Mouse (Mus musculus): ENCODE measurements around the gene Ap1m1. TPM values are rescaled to one million over a fixed set of nuclear protein-coding genes. Genes with fewer than 3 reads are reported as not detected.

The Ap1m1 gene
- total and polyA plus RNA-seq, 2 experiments = 7.9 to 38.9 TPM

- H3K36me3 ChIP-seq (ENCODE audit: control insufficient read depth, insufficient read depth, low read length) = no peaks in the 10 kb centered on the region
- H3K27me3 ChIP-seq (ENCODE audit: control insufficient read depth, insufficient read depth, low read length) = no peaks in the 10 kb centered on the region
- no peak overlapping the region for H3K4me3 ChIP-seq (ENCODE audit: insufficient read depth, low read depth, low read length)
- 47% methylated on average over 7 of the region's 7 CpGs for WGBS
- no peaks in the 10 kb centered on the region for H3K79me2 ChIP-seq (ENCODE audit: control insufficient read depth, insufficient read depth, low read length)
- H3K4me1 ChIP-seq (ENCODE audit: control insufficient read depth, insufficient read depth, low read length) = peaks cover 2% of the 10 kb centered on the region
- H3K27ac ChIP-seq (replicated peaks; ENCODE audit: insufficient read depth, low read depth, low read length) = no peak overlapping the region
- H3K9ac ChIP-seq (ENCODE audit: low read depth, low read length) = no peak overlapping the region
- DNase-seq (ENCODE audit: extremely low read depth, low read depth, low spot score) = no peak
- no peak for TF ChIP-seq CTCF (IDR thresholded peaks at IDR 0.05; ENCODE audit: low read depth, low read length)
- no peak for TF ChIP-seq POLR2A (IDR thresholded peaks at IDR 0.05; ENCODE audit: extremely low read depth, insufficient read depth, low read length)
These were observed 25.5 kb downstream of the Ap1m1 start for GRCm38 (mm10) chr8:72265342-72265741.

GRCm38 (mm10) chr8:72266671-72267070 lies 26.9 kb downstream of the Ap1m1 start:
- DNase-seq (ENCODE audit: extremely low read depth, low read depth, low spot score) = no peak
- H3K4me1 ChIP-seq (ENCODE audit: control insufficient read depth, insufficient read depth, low read length) = peaks cover 2% of the 10 kb centered on the region
- H3K36me3 ChIP-seq (ENCODE audit: control insufficient read depth, insufficient read depth, low read length) = no peaks in the 10 kb centered on the region
- no peak overlapping the region for H3K27ac ChIP-seq (replicated peaks; ENCODE audit: insufficient read depth, low read depth, low read length)
- H3K27me3 ChIP-seq (ENCODE audit: control insufficient read depth, insufficient read depth, low read length) = no peaks in the 10 kb centered on the region
- TF ChIP-seq CTCF (IDR thresholded peaks at IDR 0.05; ENCODE audit: low read depth, low read length) = no peak
- H3K4me3 ChIP-seq (ENCODE audit: insufficient read depth, low read depth, low read length) = no peak overlapping the region
- no peaks in the 10 kb centered on the region for H3K79me2 ChIP-seq (ENCODE audit: control insufficient read depth, insufficient read depth, low read length)
- H3K9ac ChIP-seq (ENCODE audit: low read depth, low read length) = no peak overlapping the region

- 100% methylated on average over 8 of the region's 8 CpGs for WGBS
- no peak overlapping the region for H3K9ac ChIP-seq (ENCODE audit: low read depth, low read length)
- H3K27ac ChIP-seq (replicated peaks; ENCODE audit: insufficient read depth, low read depth, low read length) = no peak overlapping the region
- no peak for DNase-seq (ENCODE audit: extremely low read depth, low read depth, low spot score)
- no peak overlapping the region for H3K4me3 ChIP-seq (ENCODE audit: insufficient read depth, low read depth, low read length)
- no peaks in the 10 kb centered on the region for H3K27me3 ChIP-seq (ENCODE audit: control insufficient read depth, insufficient read depth, low read length)
- no peak for TF ChIP-seq POLR2A (IDR thresholded peaks at IDR 0.05; ENCODE audit: extremely low read depth, insufficient read depth, low read length)
- no peak for TF ChIP-seq CTCF (IDR thresholded peaks at IDR 0.05; ENCODE audit: low read depth, low read length)
- no peaks in the 10 kb centered on the region for H3K36me3 ChIP-seq (ENCODE audit: control insufficient read depth, insufficient read depth, low read length)
- H3K4me1 ChIP-seq (ENCODE audit: control insufficient read depth, insufficient read depth, low read length) = peaks cover 2% of the 10 kb centered on the region
- H3K79me2 ChIP-seq (ENCODE audit: control insufficient read depth, insufficient read depth, low read length) = no peaks in the 10 kb centered on the region
These were observed 27.3 kb downstream of the Ap1m1 start for GRCm38 (mm10) chr8:72267106-72267505.

- 73% methylated on average over 15 of the region's 15 CpGs for WGBS
- H3K27me3 ChIP-seq (ENCODE audit: control insufficient read depth, insufficient read depth, low read length) = no peaks in the 10 kb centered on the region
- peak; percentile 10 for DNase-seq (ENCODE audit: extremely low read depth, low read depth, low spot score)
- peak overlapping the region; percentile 57 for H3K27ac ChIP-seq (replicated peaks; ENCODE audit: insufficient read depth, low read depth, low read length)
- peaks cover 2% of the 10 kb centered on the region for H3K4me1 ChIP-seq (ENCODE audit: control insufficient read depth, insufficient read depth, low read length)
- TF ChIP-seq POLR2A (IDR thresholded peaks at IDR 0.05; ENCODE audit: extremely low read depth, insufficient read depth, low read length) = no peak
- TF ChIP-seq CTCF (IDR thresholded peaks at IDR 0.05; ENCODE audit: low read depth, low read length) = no peak
- no peak overlapping the region for H3K4me3 ChIP-seq (ENCODE audit: insufficient read depth, low read depth, low read length)
- no peaks in the 10 kb centered on the region for H3K79me2 ChIP-seq (ENCODE audit: control insufficient read depth, insufficient read depth, low read length)
- no peak overlapping the region for H3K9ac ChIP-seq (ENCODE audit: low read depth, low read length)
- H3K36me3 ChIP-seq (ENCODE audit: control insufficient read depth, insufficient read depth, low read length) = no peaks in the 10 kb centered on the region
These were observed 28.5 kb downstream of the Ap1m1 start for GRCm38 (mm10) chr8:72268356-72268755.

- 93% methylated on average over 12 of the region's 12 CpGs for WGBS
These were observed 30.8 kb downstream of the Ap1m1 start for GRCm38 (mm10) chr8:72270606-72271005.

GRCm38 (mm10) chr8:72271051-72271660 lies 31.3 kb downstream of the Ap1m1 start:
- no peak for TF ChIP-seq POLR2A (IDR thresholded peaks at IDR 0.05; ENCODE audit: extremely low read depth, insufficient read depth, low read length)
- Histone ChIP-seq H3K27me3 (ENCODE audit: control insufficient read depth, insufficient read depth, low read length) (no peaks in the 10 kb centered on the region), H3K9ac (ENCODE audit: low read depth, low read length) (no peak overlapping the region), H3K4me1 (ENCODE audit: control insufficient read depth, insufficient read depth, low read length) (no peaks in the 10 kb centered on the region; the same call in 1 of the 2 replicates), H3K27ac (replicated peaks; ENCODE audit: insufficient read depth, low read depth, low read length) (no peak overlapping the region), H3K36me3 (ENCODE audit: control insufficient read depth, insufficient read depth, low read length) (no peaks in the 10 kb centered on the region), H3K4me3 (ENCODE audit: insufficient read depth, low read depth, low read length) (no peak overlapping the region), H3K79me2 (ENCODE audit: control insufficient read depth, insufficient read depth, low read length) (no peaks in the 10 kb centered on the region)
- WGBS = 89% methylated on average over 11 of the region's 11 CpGs
- no peak for DNase-seq (ENCODE audit: extremely low read depth, low read depth, low spot score)

More at GRCm38 (mm10) chr8:72270606-72271005, 30.8 kb downstream of the Ap1m1 start:
- Histone ChIP-seq H3K4me3 (ENCODE audit: insufficient read depth, low read depth, low read length) (no peak overlapping the region), H3K27ac (replicated peaks; ENCODE audit: insufficient read depth, low read depth, low read length) (no peak overlapping the region), H3K27me3 (ENCODE audit: control insufficient read depth, insufficient read depth, low read length) (no peaks in the 10 kb centered on the region), H3K36me3 (ENCODE audit: control insufficient read depth, insufficient read depth, low read length) (no peaks in the 10 kb centered on the region), H3K4me1 (ENCODE audit: control insufficient read depth, insufficient read depth, low read length) (no peaks in the 10 kb centered on the region; the same call in 1 of the 2 replicates), H3K9ac (ENCODE audit: low read depth, low read length) (no peak overlapping the region), H3K79me2 (ENCODE audit: control insufficient read depth, insufficient read depth, low read length) (no peaks in the 10 kb centered on the region)
- no peak for TF ChIP-seq CTCF (IDR thresholded peaks at IDR 0.05; ENCODE audit: low read depth, low read length)
- TF ChIP-seq POLR2A (IDR thresholded peaks at IDR 0.05; ENCODE audit: extremely low read depth, insufficient read depth, low read length) = no peak
- DNase-seq (ENCODE audit: extremely low read depth, low read depth, low spot score) = no peak

All from liver, adult 2 months (tissue).